Mouse (Mus musculus): ENCODE data around the gene Asb7. TPM values are rescaled to one million over a fixed set of nuclear protein-coding genes. Genes with fewer than 3 reads are reported as not detected.
A peak's percentile ranks its signal among the peaks of the same experiment; 100 is the strongest.

The Asb7 gene
- polyA plus RNA-seq, 1 experiment from 2014 or later = 10.6 TPM

DNA sequence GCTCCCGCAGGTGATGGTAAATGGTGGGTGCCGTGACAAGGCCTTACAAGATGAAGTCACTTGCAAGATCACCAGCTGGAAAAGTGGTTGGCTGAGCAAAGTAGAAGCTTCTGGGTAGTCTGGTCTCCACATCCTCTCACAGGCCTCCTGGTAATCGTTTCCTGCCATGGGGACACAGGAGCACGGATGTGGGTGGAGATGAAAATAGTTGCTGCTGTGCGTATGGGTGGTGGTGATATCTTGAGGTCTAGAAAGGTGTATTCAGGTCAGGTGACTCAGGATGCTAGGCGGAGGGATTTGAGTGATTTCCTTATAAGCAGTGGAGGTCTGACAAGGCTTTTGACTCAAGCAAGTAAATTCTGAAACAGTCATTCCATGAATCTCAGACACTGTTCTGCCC lies 35.6 kb upstream of the Asb7 start:
- ATAC-seq (ENCODE audit: insufficient number of reproducible peaks, insufficient read depth, low FRiP score, low read depth) = no peak

DNA sequence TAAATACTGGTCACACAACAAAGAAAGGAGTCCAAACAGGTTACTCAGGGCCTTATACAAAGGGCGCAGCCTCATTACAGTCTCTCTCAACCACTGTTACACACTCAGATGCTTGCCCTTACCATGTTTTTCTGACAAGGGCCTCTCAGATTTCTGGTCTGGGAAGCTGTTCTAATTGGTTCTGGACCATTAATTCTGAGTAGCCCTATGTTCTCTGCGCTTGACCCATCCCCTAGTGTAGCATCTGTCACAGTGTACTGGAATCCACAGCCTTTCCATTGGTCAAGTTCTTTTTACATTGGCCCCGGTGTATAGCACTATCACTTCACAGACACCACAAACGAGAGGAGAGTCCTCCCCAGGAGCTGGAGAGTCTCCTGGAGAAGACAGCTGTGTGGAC lies 35.1 kb upstream of the Asb7 start:
- ATAC-seq (ENCODE audit: insufficient number of reproducible peaks, insufficient read depth, low FRiP score, low read depth) = no peak
- H3K27me3 ChIP-seq (ENCODE audit: control insufficient read depth, insufficient read depth, low read length) = no peaks in the 10 kb centered on the region
- no peak overlapping the region for H3K9ac ChIP-seq (ENCODE audit: low read length)
- no peak overlapping the region for H3K4me3 ChIP-seq (ENCODE audit: control insufficient read depth in 1 of 2, insufficient read depth in 1 of 2, low read depth in 1 of 2, low read length in 2 of 2)
- H3K4me2 ChIP-seq (ENCODE audit: low read length) = no peak overlapping the region
- no peak overlapping the region for H3K27ac ChIP-seq (replicated peaks in 1 of 2; ENCODE audit: control insufficient read depth in 1 of 2, insufficient read depth in 1 of 2, low read depth in 2 of 2, low read length in 2 of 2)
- peaks cover 3% of the 10 kb centered on the region; the same call in 1 of the 2 replicates for H3K36me3 ChIP-seq (ENCODE audit: control insufficient read depth, insufficient read depth, low read length)
- no peaks in the 10 kb centered on the region for H3K4me1 ChIP-seq (ENCODE audit: control insufficient read depth in 2 of 2, insufficient read depth in 2 of 2, low read length in 2 of 2)
- 0 out of 2 replicates have a peak, but pooled peaks cover 5% of the 10 kb centered on the region for H3K9me3 ChIP-seq (ENCODE audit: control insufficient read depth, low read length)
- WGBS = 85% methylated on average over 4 of the region's 4 CpGs

More for the DNA sequence above, 35.6 kb upstream of the Asb7 start:
- Histone ChIP-seq H3K27me3 (ENCODE audit: control insufficient read depth, insufficient read depth, low read length) (no peaks in the 10 kb centered on the region), H3K4me3 (ENCODE audit: control insufficient read depth in 1 of 2, insufficient read depth in 1 of 2, low read depth in 1 of 2, low read length in 2 of 2) (no peak overlapping the region), H3K9ac (ENCODE audit: low read length) (no peak overlapping the region), H3K9me3 (ENCODE audit: control insufficient read depth, low read length) (0 out of 2 replicates have a peak, but pooled peaks cover 5% of the 10 kb centered on the region), H3K36me3 (ENCODE audit: control insufficient read depth, insufficient read depth, low read length) (peaks cover 3% of the 10 kb centered on the region; the same call in 1 of the 2 replicates), H3K4me2 (ENCODE audit: low read length) (no peak overlapping the region), H3K27ac (replicated peaks in 1 of 2; ENCODE audit: control insufficient read depth in 1 of 2, insufficient read depth in 1 of 2, low read depth in 2 of 2, low read length in 2 of 2) (no peak overlapping the region), H3K4me1 (ENCODE audit: control insufficient read depth in 2 of 2, insufficient read depth in 2 of 2, low read length in 2 of 2) (no peaks in the 10 kb centered on the region)
- 78% methylated on average over 6 of the region's 6 CpGs for WGBS

DNA sequence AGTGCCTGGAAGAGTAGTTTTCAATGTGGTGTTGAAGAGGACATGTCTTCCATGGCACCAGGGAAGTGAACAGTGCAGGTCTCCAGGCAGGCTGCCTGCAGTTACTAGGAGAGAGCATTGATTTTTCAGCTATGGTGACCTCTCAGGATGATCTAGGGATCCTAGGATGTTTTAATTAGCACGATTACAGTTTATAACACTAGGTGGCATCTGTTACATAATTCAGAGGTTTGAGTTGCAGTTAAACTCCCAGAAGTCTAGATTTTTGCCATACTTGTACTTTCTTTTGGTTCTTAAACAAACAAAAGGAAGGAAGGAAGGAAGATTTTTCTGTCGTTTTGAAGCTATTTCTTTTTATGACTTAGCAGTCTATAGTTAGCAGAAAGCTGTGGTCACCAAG lies 21.8 kb upstream of the Asb7 start:
- Histone ChIP-seq H3K4me1 (ENCODE audit: control insufficient read depth in 2 of 2, insufficient read depth in 2 of 2, low read length in 2 of 2) (no peaks in the 10 kb centered on the region), H3K9ac (ENCODE audit: low read length) (no peak overlapping the region), H3K27me3 (ENCODE audit: control insufficient read depth, insufficient read depth, low read length) (no peaks in the 10 kb centered on the region), H3K36me3 (ENCODE audit: control insufficient read depth, insufficient read depth, low read length) (peaks cover 65% of the 10 kb centered on the region), H3K4me2 (ENCODE audit: low read length) (no peak overlapping the region), H3K9me3 (ENCODE audit: control insufficient read depth, low read length) (no peaks in the 10 kb centered on the region), H3K4me3 (ENCODE audit: control insufficient read depth in 1 of 2, insufficient read depth in 1 of 2, low read depth in 1 of 2, low read length in 2 of 2) (no peak overlapping the region), H3K27ac (replicated peaks in 1 of 2; ENCODE audit: control insufficient read depth in 1 of 2, insufficient read depth in 1 of 2, low read depth in 2 of 2, low read length in 2 of 2) (no peak overlapping the region)
- ATAC-seq (ENCODE audit: insufficient number of reproducible peaks, insufficient read depth, low FRiP score, low read depth) = no peak
- WGBS = 47% methylated on average over 2 of the region's 2 CpGs

DNA sequence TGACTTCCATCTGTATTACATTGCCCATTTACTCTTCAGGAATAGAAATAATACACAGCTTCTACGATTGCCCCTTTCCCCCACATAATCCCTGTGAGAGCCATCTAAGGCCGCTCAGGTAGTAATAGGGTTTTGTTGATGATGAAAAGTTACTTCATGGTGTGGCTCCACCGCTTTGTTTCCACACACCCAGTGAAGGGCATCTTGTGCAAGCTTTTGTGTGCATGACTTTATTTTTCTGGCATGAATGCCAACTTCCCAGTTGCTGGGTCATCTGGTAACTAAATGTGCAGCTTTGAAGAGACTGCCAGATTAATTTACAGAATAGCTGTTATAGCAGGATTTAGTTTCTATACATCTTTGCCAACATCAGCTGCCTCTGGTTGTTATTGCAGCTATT lies 15.2 kb upstream of the Asb7 start:
- no peak for ATAC-seq (ENCODE audit: insufficient number of reproducible peaks, insufficient read depth, low FRiP score, low read depth)
- H3K27ac ChIP-seq (replicated peaks in 1 of 2; ENCODE audit: control insufficient read depth in 1 of 2, insufficient read depth in 1 of 2, low read depth in 2 of 2, low read length in 2 of 2) = no peak overlapping the region
- no peaks in the 10 kb centered on the region; a peak in 1 of 4 replicates for H3K4me1 ChIP-seq (ENCODE audit: control insufficient read depth in 2 of 2, insufficient read depth in 2 of 2, low read length in 2 of 2)
- no peaks in the 10 kb centered on the region for H3K27me3 ChIP-seq (ENCODE audit: control insufficient read depth, insufficient read depth, low read length)
- no peak overlapping the region for H3K4me2 ChIP-seq (ENCODE audit: low read length)
- peaks cover 21% of the 10 kb centered on the region for H3K36me3 ChIP-seq (ENCODE audit: control insufficient read depth, insufficient read depth, low read length)
- H3K4me3 ChIP-seq (ENCODE audit: control insufficient read depth in 1 of 2, insufficient read depth in 1 of 2, low read depth in 1 of 2, low read length in 2 of 2) = no peak overlapping the region
- H3K9ac ChIP-seq (ENCODE audit: low read length) = no peak overlapping the region
- WGBS = 96% methylated on average over 3 of the region's 3 CpGs
- no peaks in the 10 kb centered on the region for H3K9me3 ChIP-seq (ENCODE audit: control insufficient read depth, low read length)

DNA sequence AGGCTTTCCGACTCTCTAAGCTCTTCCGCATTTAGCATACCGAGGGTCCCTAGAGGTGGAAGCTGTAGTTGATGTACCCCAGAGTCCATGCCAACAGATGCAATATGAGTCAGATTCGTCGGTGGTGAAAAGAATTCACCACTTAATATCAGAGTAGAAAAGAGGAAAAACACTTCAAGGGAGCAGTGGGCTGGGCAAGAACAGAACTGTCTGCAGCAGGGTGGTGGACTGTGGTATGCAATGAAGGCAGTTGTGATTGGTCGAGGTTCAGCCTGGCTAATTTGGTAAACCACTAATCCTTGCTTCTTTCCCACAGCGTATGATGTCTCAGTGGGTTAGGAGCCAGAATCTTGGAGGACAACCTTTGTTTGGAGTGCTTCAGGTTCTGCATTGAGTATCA lies 13.3 kb upstream of the Asb7 start:
- ATAC-seq (ENCODE audit: insufficient number of reproducible peaks, insufficient read depth, low FRiP score, low read depth) = no peak
- 83% methylated on average over 7 of the region's 7 CpGs for WGBS
- Histone ChIP-seq H3K4me1 (ENCODE audit: control insufficient read depth in 2 of 2, insufficient read depth in 2 of 2, low read length in 2 of 2) (no peaks in the 10 kb centered on the region; a peak in 1 of 4 replicates), H3K27me3 (ENCODE audit: control insufficient read depth, insufficient read depth, low read length) (no peaks in the 10 kb centered on the region), H3K36me3 (ENCODE audit: control insufficient read depth, insufficient read depth, low read length) (peaks cover 4% of the 10 kb centered on the region; the same call in 1 of the 2 replicates), H3K27ac (replicated peaks in 1 of 2; ENCODE audit: control insufficient read depth in 1 of 2, insufficient read depth in 1 of 2, low read depth in 2 of 2, low read length in 2 of 2) (no peak overlapping the region), H3K4me3 (ENCODE audit: control insufficient read depth in 1 of 2, insufficient read depth in 1 of 2, low read depth in 1 of 2, low read length in 2 of 2) (no peak overlapping the region), H3K9me3 (ENCODE audit: control insufficient read depth, low read length) (no peaks in the 10 kb centered on the region), H3K4me2 (ENCODE audit: low read length) (no peak overlapping the region), H3K9ac (ENCODE audit: low read length) (no peak overlapping the region)

DNA sequence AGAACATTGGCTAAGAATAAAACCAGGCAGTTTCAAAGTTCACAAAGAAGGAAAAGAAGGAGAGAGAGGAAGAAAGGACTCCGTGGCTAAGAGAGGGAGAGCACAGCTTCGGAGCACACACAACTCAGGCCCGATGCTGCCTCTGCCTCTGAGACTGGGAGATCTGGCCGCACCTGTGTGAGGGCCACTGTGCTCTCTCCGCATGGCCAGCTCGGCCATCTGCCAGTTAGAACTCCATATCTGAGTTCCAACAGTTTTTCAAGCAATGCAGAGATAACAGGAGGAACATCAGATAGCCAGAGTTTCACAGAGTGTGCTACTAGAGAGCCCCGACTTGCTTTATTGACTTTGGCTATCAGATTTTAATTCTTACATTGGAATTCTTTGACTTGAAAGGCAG lies 5.1 kb upstream of the Asb7 start:
- H3K9me3 ChIP-seq (ENCODE audit: control insufficient read depth, low read length) = no peaks in the 10 kb centered on the region
- no peak overlapping the region for H3K4me2 ChIP-seq (ENCODE audit: low read length)
- no peaks in the 10 kb centered on the region for H3K36me3 ChIP-seq (ENCODE audit: control insufficient read depth, insufficient read depth, low read length)
- 42% methylated on average over 7 of the region's 7 CpGs for WGBS
- no peak overlapping the region for H3K9ac ChIP-seq (ENCODE audit: low read length)
- H3K4me3 ChIP-seq (ENCODE audit: control insufficient read depth in 1 of 2, insufficient read depth in 1 of 2, low read depth in 1 of 2, low read length in 2 of 2) = no peak overlapping the region
- H3K27ac ChIP-seq (replicated peaks in 1 of 2; ENCODE audit: control insufficient read depth in 1 of 2, insufficient read depth in 1 of 2, low read depth in 2 of 2, low read length in 2 of 2) = no peak overlapping the region
- no peak for ATAC-seq (ENCODE audit: insufficient number of reproducible peaks, insufficient read depth, low FRiP score, low read depth)
- H3K4me1 ChIP-seq (ENCODE audit: control insufficient read depth in 2 of 2, insufficient read depth in 2 of 2, low read length in 2 of 2) = peaks cover 0 to 10% of the 10 kb centered on the region in 2 experiments; a peak in 2 of 4 replicates
- H3K27me3 ChIP-seq (ENCODE audit: control insufficient read depth, insufficient read depth, low read length) = no peaks in the 10 kb centered on the region

DNA sequence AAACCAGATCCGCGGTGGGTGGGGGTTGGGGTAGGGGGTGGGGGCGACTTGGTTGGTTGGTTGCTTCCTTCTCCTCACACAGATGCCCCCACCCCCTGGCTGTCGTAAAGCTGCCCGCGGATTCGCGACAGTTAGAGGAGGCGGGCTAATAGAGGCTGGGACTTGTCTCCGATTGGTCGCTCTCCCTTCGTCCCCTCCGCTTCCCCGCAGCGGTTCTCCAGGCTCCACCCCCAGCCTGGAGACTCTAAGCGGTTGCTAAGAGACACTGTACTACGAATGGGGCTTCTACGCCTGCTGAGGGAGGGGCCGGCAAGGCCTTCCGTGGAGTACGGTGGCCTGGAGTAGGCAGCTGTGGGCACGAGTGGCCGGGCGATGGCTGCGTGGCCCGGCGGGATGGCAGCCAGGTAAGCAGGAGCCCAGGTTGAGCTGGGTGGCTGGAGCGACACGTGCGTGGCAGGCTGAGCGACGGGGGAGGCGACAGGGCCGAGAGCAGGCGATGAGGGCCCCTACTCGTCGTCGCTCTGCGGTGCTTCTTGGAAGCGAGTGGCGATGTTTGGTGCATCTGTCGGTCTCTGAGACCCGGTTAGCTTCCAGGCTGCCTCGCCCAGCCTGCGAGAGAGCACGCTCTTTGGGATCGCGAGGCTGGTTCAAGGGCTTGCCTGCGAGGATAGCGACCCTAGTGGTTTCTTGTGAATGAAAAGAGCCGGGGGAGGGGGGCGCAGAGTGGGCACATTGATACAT lies 394 bp upstream of the Asb7 start, which contains the start of gene Lins1:
Lins1 (plus strand) TSS at position 270 of the 741 bp plus-strand sequence.
- Histone ChIP-seq H3K27me3 (ENCODE audit: control insufficient read depth, insufficient read depth, low read length) (no peaks in the 10 kb centered on the region), H3K36me3 (ENCODE audit: control insufficient read depth, insufficient read depth, low read length) (peaks cover 15% of the 10 kb centered on the region), H3K4me2 (ENCODE audit: low read length) (peak within 1 kb of the TSS; percentile 87), H3K4me1 (ENCODE audit: control insufficient read depth in 2 of 2, insufficient read depth in 2 of 2, low read length in 2 of 2) (peaks cover 4 to 16% of the 10 kb centered on the region in 2 experiments; a peak in 3 of 4 replicates), H3K27ac (replicated peaks in 1 of 2; ENCODE audit: control insufficient read depth in 1 of 2, insufficient read depth in 1 of 2, low read depth in 2 of 2, low read length in 2 of 2) (peak within 1 kb of the TSS; percentile 85 to 86), H3K9me3 (ENCODE audit: control insufficient read depth, low read length) (no peaks in the 10 kb centered on the region), H3K4me3 (ENCODE audit: control insufficient read depth in 1 of 2, insufficient read depth in 1 of 2, low read depth in 1 of 2, low read length in 2 of 2) (peak within 1 kb of the TSS; percentile 68 to 82), H3K9ac (ENCODE audit: low read length) (peak within 1 kb of the TSS; percentile 85)
- peak; percentile 99 for ATAC-seq (ENCODE audit: insufficient number of reproducible peaks, insufficient read depth, low FRiP score, low read depth)
- WGBS = under 1% methylated on average over 52 of the region's 52 CpGs
